Mouse (Mus musculus) brain, embryonic 14.5 days (tissue): ENCODE data around the gene A930009A15Rik.

Experiments used
- CTCF ChIP-seq: fragments of 200-500 bp; IDR thresholded peaks from 2 replicates; pipeline ENCODE4 v1.5.1; 2012; ENCODE audit warnings: inconsistent platforms, mild to moderate bottlenecking, moderate library complexity, borderline replicate concordance; ENCODE audit not compliant: insufficient read depth, insufficient read length; ENCODE audit errors: extremely low read depth
- POLR2A ChIP-seq: fragments of 200-500 bp; IDR thresholded peaks from 2 replicates; pipeline ENCODE4 v1.6.1; 2012; ENCODE audit warnings: mild to moderate bottlenecking, inconsistent platforms, borderline replicate concordance; ENCODE audit not compliant: poor library complexity, insufficient read depth, insufficient read length, severe bottlenecking; ENCODE audit errors: extremely low read depth

DNA sequence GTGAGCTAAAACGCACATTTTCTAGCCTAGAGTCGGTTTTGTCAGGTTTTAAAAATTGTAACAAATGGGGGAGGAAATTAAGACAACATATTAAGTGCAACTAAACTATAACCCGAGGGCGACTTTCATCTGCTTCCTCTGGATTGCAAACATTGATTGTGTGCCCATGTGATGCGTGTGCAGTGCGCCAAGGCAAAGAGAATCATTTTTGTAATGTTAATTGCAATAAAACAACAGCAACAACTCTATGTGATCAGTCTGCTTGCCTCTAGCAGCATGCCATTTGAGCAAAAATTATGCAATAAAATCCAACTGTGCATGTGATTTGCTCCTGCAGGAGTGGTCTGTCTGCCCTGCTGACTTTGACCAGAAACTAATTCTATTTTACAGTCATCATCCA is 56.9 kb downstream of the A930009A15Rik start:
- TF ChIP-seq CTCF (no peak), POLR2A (no peak)
